Mouse (Mus musculus) neural tube, postnatal 0 days (tissue): ENCODE data around the gene Myo19. TPM values are rescaled to one million over a fixed set of nuclear protein-coding genes. Genes with fewer than 3 reads are reported as not detected.

Experiments
- microRNA-seq: library from miRNA; unstranded; fragments of <30 nt; microRNA quantifications from one replicate; pipeline ENCODE4, GENCODE M21; 2016
- polyA plus RNA-seq: library from polyadenylated mRNA; unstranded; fragments of >200 nt; fragmentation: Nextera tagmentation; extraction: Ambion mirVana; gene quantifications from 2 replicates; pipeline ENCODE4 v1.2.1, GENCODE M21; 2015

Gene Myo19
- 4.5 and 5.4 TPM in 2 replicates for polyA plus RNA-seq

DNA sequence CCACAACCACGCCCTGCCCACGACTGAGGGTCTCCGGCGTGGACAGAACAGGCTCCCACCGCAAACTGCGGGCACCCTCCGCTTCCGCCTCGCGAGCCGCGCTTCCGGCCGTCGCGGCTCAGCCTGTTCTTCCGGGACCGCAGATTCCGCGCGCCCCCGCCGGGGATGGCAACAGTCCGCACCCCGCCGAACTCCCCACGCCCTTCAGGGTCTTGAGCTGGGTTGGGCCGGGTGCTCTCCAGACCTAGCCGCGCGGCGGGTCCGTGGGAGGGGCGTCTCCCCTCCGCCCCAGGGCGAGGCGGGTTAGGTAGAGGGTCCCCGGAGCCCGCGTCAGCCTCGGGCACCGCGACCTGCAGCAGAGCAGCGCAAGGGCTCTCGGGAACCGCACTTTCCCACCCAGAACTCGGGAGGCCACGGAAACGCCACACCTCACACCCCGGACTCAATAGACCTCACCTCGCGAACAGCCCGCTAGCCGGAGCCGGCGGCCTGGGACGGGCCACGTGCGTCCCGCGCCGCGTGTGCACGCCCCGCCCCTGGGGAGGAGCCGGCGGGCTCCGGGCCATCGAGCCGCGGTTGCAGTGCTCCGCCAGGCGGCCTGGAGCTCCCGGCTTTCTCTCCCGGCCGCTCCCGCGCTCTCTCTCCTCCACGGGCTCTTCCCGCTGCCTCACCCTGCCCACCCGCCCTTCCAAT, at the start of gene Myo19, which contains the start of gene Pigw:
Myo19 (plus strand) TSS at position 377 of the 693 bp plus-strand sequence.
Pigw (minus strand) TSS at position 514 of the 693 bp plus-strand sequence.

DNA sequence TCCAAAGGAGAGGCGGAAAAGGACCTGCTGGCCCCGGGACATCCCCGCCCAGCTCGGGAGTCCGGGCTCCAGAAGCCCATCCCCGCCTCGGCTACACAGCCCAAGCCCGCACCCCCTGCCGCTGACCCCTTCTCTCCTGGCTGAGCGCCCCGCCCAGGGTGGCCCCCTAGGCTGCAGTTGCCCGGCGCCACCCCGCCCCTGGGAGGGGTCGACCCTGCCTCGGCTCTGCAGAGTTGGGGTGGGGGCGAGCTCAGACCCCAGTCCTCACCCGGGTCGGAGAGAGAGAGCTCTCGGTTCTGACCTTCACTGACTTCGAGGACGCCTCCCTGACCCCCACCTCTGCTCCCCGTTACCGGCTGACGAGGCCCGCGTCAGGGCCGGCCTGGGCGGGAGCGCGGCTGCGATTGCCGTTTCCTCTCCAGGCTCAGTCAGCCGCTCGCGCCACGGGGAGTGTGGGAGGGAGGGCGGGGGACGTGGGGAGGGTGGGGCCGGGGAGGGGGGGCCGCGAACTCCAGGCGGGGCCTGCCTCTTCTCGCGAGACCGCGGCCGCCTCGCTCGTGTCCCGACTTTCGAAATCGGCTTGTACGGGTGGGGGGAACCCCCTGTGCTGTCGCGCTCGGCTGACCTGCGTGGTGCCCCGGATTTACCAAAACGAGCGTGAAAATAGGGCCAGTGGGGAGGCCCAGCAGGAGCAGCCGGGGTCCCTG, 9.5 kb upstream of the Myo19 start, which contains the start of gene Ggnbp2:
Ggnbp2 (minus strand) TSS at position 481 of the 707 bp plus-strand sequence.

GRCm38 (mm10) chr11:84916053-84916702, 36.2 kb downstream of the Myo19 start, which contains the start of gene Znhit3:
Gene Znhit3 (minus strand): TSS chr11:84916366.

GRCm38 (mm10) chr11:84957591-84958270, 77.8 kb downstream of the Myo19 start, which contains the start of gene Car4:
Gene Car4 (plus strand): TSS chr11:84957786.

Small RNAs within 50 kb of the gene (microRNA-seq; reads per million reads assigned to microRNA genes)
- gene Gm23564: not detected

Other genes with a start within 250 kb of the Myo19 start
- 20.9 and 23.6 TPM in 2 replicates for gene Mrm1, start 60.6 kb upstream of the Myo19 start, polyA plus RNA-seq
- gene Dhrs11, start 51.2 kb upstream of the Myo19 start, polyA plus RNA-seq: 19.4 and 20.6 TPM in 2 replicates
- gene Ggnbp2, start 9.3 kb upstream of the Myo19 start, polyA plus RNA-seq: 67.8 and 73.0 TPM in 2 replicates
- gene Pigw, start 137 bp downstream of the Myo19 start, polyA plus RNA-seq: 1.9 and 2.3 TPM in 2 replicates
- gene Znhit3, start 36.2 kb downstream of the Myo19 start, polyA plus RNA-seq: 90.8 and 93.5 TPM in 2 replicates
- gene Car4, start 77.6 kb downstream of the Myo19 start, polyA plus RNA-seq: 12.7 and 14.5 TPM in 2 replicates